Mouse (Mus musculus): ENCODE data around the gene Slc29a4. TPM values are rescaled to one million over a fixed set of nuclear protein-coding genes. Genes with fewer than 3 reads are reported as not detected.

Gene Slc29a4
- polyA plus RNA-seq, 1 experiment from 2014 or later: 66.7 TPM

- Histone ChIP-seq H3K27ac (0 out of 2 replicates have a peak overlapping the region, but pooled peaks have one; percentile 26), H3K9me3 (no peaks in the 10 kb centered on the region), H3K4me1 (no peaks in the 10 kb centered on the region), H3K27me3 (replicated peaks) (no peaks in the 10 kb centered on the region), H3K4me2 (replicated peaks) (no peak overlapping the region), H3K9ac (no peak overlapping the region), H3K4me3 (no peak overlapping the region), H3K36me3 (peaks cover 98% of the 10 kb centered on the region)
- no peak for ATAC-seq (ENCODE audit: low FRiP score, low read depth)
- 87% methylated on average over 16 of the region's 16 CpGs for WGBS
Observed at GRCm38 (mm10) chr5:142761326-142761983, 69.1 kb downstream of the Slc29a4 start.

DNA sequence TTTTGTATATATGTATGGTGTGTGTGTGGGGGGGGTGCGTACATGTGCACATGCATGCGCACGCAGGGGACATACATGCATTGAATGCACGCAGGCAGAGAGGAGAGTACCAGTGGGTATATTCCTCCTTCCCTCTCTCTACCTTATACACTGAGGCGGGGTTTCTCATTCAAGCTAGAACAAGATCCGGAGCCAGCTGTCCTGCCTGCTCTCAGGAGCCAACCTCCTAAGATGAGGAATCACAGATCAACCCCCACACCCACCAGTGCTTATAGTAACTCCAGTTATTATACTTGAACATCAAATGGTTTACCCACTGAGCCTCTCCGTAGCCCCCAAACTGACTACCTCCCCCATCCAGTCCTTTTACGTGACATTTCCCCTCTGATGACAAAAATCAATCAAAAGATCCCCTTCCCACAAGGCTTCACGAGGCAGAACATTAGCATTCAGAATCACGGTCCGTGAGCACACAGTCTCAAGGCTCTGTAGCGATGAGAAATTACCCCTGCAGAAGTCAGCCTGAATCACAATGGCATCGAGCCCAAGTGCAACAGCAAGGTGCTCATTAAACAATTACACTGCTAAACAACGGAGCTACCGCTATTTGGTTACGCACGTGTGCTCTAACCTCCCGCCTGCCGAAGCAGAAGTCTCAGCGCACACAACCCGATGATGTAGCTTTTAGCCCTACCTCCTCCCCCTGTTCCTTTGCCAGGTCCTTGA, 69.9 kb downstream of the Slc29a4 start:
- Histone ChIP-seq H3K9ac (no peak overlapping the region), H3K4me1 (no peaks in the 10 kb centered on the region), H3K4me2 (replicated peaks) (no peak overlapping the region), H3K36me3 (peaks cover 98% of the 10 kb centered on the region), H3K27ac (0 out of 2 replicates have a peak overlapping the region, but pooled peaks have one; percentile 26), H3K4me3 (no peak overlapping the region), H3K9me3 (no peaks in the 10 kb centered on the region), H3K27me3 (replicated peaks) (no peaks in the 10 kb centered on the region)
- 77% methylated on average over 21 of the region's 21 CpGs for WGBS
- no peak for ATAC-seq (ENCODE audit: low FRiP score, low read depth)

- Histone ChIP-seq H3K4me2 (replicated peaks) (no peak overlapping the region), H3K9ac (no peak overlapping the region), H3K36me3 (peaks cover 82% of the 10 kb centered on the region), H3K9me3 (no peaks in the 10 kb centered on the region), H3K4me1 (peaks cover 9% of the 10 kb centered on the region; the same call in 1 of the 2 replicates), H3K4me3 (no peak overlapping the region), H3K27me3 (replicated peaks) (no peaks in the 10 kb centered on the region), H3K27ac (no peak overlapping the region)
- no peak for ATAC-seq (ENCODE audit: low FRiP score, low read depth)
- 52% methylated on average over 11 of the region's 11 CpGs for WGBS
Observed at GRCm38 (mm10) chr5:142764306-142764705, 72.0 kb downstream of the Slc29a4 start.

DNA sequence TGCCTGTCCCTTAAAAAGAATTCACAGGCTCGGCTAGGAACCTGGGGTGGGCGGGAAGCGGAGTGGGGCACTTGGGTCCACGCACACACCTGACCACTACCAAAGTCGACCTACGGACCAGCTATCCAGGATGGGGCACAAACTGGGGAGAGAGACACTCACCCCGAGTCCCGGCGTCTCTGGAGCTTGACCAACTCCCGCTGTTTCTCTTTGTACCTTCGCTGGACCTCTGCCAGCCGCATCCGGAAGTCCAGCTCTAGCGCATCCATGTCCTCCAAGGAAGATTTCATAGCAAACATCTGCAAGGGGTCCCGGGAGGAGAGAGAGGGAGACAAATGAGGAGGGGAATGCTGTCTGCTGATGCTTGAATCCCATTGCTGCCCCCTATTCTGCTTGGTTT, 72.6 kb downstream of the Slc29a4 start:
- no peak overlapping the region for H3K4me3 ChIP-seq
- peaks cover 81% of the 10 kb centered on the region for H3K36me3 ChIP-seq
- H3K4me2 ChIP-seq (replicated peaks): no peak overlapping the region
- H3K4me1 ChIP-seq: peaks cover 11% of the 10 kb centered on the region; the same call in 1 of the 2 replicates
- no peak overlapping the region for H3K27ac ChIP-seq
- 87% methylated on average over 15 of the region's 15 CpGs for WGBS
- no peaks in the 10 kb centered on the region for H3K9me3 ChIP-seq
- no peaks in the 10 kb centered on the region for H3K27me3 ChIP-seq (replicated peaks)
- no peak overlapping the region for H3K9ac ChIP-seq
- ATAC-seq (ENCODE audit: low FRiP score, low read depth): no peak

- peaks cover 11% of the 10 kb centered on the region; the same call in 1 of the 2 replicates for H3K4me1 ChIP-seq
- 88% methylated on average over 3 of the region's 3 CpGs for WGBS
Observed at GRCm38 (mm10) chr5:142766708-142767107, 74.4 kb downstream of the Slc29a4 start.

GRCm38 (mm10) chr5:142767937-142768336, 75.6 kb downstream of the Slc29a4 start:
- no peak overlapping the region; the same call in 1 of the 2 replicates for H3K27ac ChIP-seq
- no peak overlapping the region for H3K4me3 ChIP-seq
- H3K9me3 ChIP-seq: no peaks in the 10 kb centered on the region
- peaks cover 11% of the 10 kb centered on the region; the same call in 1 of the 2 replicates for H3K4me1 ChIP-seq
- 18% methylated on average over 7 of the region's 7 CpGs for WGBS
- no peak overlapping the region for H3K4me2 ChIP-seq (replicated peaks)
- ATAC-seq (ENCODE audit: low FRiP score, low read depth): peak; percentile 38; the same call in 1 of the 2 replicates
- H3K27me3 ChIP-seq (replicated peaks): no peaks in the 10 kb centered on the region
- peaks cover 77% of the 10 kb centered on the region for H3K36me3 ChIP-seq
- no peak overlapping the region for H3K9ac ChIP-seq

More at GRCm38 (mm10) chr5:142766708-142767107, 74.4 kb downstream of the Slc29a4 start:
- no peak for ATAC-seq (ENCODE audit: low FRiP score, low read depth)
- no peak overlapping the region for H3K4me3 ChIP-seq
- H3K27me3 ChIP-seq (replicated peaks): no peaks in the 10 kb centered on the region
- no peak overlapping the region for H3K9ac ChIP-seq
- H3K9me3 ChIP-seq: no peaks in the 10 kb centered on the region
- H3K36me3 ChIP-seq: peaks cover 79% of the 10 kb centered on the region
- H3K27ac ChIP-seq: no peak overlapping the region
- H3K4me2 ChIP-seq (replicated peaks): no peak overlapping the region

DNA sequence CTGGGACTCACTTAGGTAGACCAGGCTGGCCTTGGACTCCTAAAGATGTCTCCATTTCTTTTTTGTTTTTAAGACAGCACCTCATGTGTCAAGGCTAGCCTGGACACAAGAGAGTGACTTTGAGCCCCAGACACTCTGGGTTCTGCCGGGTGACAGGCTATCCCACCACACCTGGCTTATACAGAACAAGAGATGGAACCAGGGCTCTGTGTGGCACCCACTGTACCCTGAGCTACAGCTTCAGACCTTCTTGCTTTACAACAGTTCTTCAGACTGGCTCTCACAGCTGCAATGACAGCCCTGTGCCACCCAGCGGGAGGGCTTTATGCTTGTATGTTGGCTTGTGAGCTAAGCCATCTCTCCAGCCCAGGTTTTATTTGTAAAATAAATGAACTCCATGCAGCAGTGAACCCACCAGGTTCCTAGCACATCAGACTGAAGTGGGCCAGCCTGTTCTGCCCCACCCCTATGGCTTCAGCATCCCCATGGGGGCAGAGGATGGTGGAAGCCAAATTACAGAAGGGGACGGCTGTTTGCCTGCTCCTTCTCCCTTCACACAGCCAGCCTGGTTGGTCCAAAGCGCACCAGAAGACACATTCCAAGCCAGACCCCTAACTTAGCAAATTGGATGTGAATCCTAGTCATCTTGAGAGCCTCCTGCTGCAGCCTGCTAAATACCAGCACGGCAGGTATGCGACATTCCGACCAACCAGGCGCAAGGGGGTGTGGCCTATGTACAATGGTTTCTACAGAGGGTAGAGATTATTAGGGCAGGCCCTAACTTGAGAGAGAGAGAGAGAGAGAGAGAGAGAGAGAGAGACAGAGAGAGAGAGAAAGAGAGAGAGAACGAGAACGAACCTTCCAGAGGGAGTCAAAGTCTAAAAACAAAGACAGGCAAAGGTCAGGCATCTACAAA, 76.3 kb downstream of the Slc29a4 start:
- H3K4me2 ChIP-seq (replicated peaks): no peak overlapping the region
- no peaks in the 10 kb centered on the region for H3K27me3 ChIP-seq (replicated peaks)
- peak overlapping the region; percentile 50 for H3K27ac ChIP-seq
- no peak for ATAC-seq (ENCODE audit: low FRiP score, low read depth)
- H3K4me3 ChIP-seq: no peak overlapping the region
- no peaks in the 10 kb centered on the region for H3K9me3 ChIP-seq
- H3K36me3 ChIP-seq: peaks cover 78% of the 10 kb centered on the region
- WGBS: 36% methylated on average over 10 of the region's 10 CpGs
- H3K9ac ChIP-seq: no peak overlapping the region
- H3K4me1 ChIP-seq: peaks cover 11% of the 10 kb centered on the region; the same call in 1 of the 2 replicates

DNA sequence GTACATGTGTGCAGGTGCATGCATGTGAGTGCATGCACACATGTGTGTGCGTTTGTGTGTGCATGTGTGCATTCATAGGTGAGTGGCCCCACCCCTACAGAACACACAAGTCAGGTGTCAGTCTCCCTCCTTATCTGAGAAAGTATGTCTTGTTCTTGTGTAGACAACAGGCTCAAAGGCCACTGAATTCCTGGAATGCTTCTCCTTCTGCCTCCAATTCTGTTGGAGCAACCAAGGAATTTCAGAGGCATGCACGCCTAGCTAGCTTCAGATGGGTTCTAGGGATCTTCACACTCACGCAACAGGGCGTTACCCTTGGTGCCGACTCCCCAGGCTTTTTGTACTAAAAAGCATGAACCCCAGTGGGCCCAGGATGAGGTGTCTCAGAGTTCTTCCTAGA, 77.3 kb downstream of the Slc29a4 start:
- no peak overlapping the region for H3K27ac ChIP-seq
- no peaks in the 10 kb centered on the region for H3K9me3 ChIP-seq

DNA sequence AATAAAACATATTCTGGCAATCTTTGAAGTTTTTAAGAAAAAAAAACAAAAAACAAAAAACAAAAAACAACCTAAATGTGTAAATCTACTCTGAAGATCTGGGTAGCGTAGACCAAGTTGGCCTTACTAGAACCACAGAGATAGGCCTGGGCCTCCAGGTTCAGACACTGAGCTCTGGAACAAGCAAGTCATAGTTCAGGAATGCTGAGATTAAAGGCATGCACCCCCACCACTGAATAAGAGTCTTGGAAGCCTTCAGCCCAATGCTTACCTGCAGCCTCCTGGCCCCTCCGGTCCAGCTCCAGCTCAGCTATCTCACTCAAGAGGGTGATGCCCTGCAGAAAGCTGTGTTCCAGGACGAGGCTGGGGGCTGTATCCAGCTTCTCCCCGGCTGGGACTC, 78.7 kb downstream of the Slc29a4 start:
- ATAC-seq (ENCODE audit: low FRiP score, low read depth): no peak
- H3K4me2 ChIP-seq (replicated peaks): no peak overlapping the region
- no peaks in the 10 kb centered on the region for H3K9me3 ChIP-seq
- H3K9ac ChIP-seq: no peak overlapping the region
- peaks cover 78% of the 10 kb centered on the region for H3K36me3 ChIP-seq
- WGBS: 94% methylated on average over 4 of the region's 4 CpGs
- no peak overlapping the region for H3K27ac ChIP-seq
- H3K4me1 ChIP-seq: peaks cover 11% of the 10 kb centered on the region; the same call in 1 of the 2 replicates
- H3K27me3 ChIP-seq (replicated peaks): no peaks in the 10 kb centered on the region
- H3K4me3 ChIP-seq: no peak overlapping the region

More for the DNA sequence above, 77.3 kb downstream of the Slc29a4 start:
- no peak overlapping the region for H3K9ac ChIP-seq
- H3K27me3 ChIP-seq (replicated peaks): no peaks in the 10 kb centered on the region
- H3K4me1 ChIP-seq: peaks cover 11% of the 10 kb centered on the region; the same call in 1 of the 2 replicates
- no peak overlapping the region for H3K4me3 ChIP-seq
- 80% methylated on average over 5 of the region's 5 CpGs for WGBS
- H3K4me2 ChIP-seq (replicated peaks): no peak overlapping the region
- ATAC-seq (ENCODE audit: low FRiP score, low read depth): no peak
- peaks cover 78% of the 10 kb centered on the region for H3K36me3 ChIP-seq

DNA sequence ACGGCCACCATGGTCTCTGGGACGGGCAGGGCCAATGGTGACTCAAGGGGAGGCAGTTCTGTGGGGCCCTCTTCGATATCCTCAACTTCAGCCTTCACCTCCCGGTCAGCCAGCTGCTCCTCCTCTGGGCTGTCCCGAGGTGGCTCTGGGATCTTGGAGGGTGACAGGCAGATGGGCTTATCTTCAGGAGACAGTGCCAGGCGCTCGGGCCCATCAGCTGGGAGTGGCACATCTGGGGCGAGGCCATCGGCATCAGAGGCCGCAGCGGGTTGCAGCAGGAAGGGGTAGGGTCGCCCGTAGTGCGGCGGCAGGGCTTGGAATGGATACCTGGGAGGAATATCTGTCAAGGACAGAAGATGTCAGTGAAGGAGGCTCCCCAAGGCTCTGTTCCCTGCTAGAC, 79.7 kb downstream of the Slc29a4 start:
- 93% methylated on average over 15 of the region's 15 CpGs for WGBS
- peaks cover 78% of the 10 kb centered on the region for H3K36me3 ChIP-seq
- H3K9me3 ChIP-seq: no peaks in the 10 kb centered on the region
- H3K27me3 ChIP-seq (replicated peaks): no peaks in the 10 kb centered on the region
- peaks cover 11% of the 10 kb centered on the region; the same call in 1 of the 2 replicates for H3K4me1 ChIP-seq
- no peak overlapping the region for H3K9ac ChIP-seq
- no peak for ATAC-seq (ENCODE audit: low FRiP score, low read depth)
- H3K27ac ChIP-seq: no peak overlapping the region
- H3K4me3 ChIP-seq: no peak overlapping the region
- no peak overlapping the region for H3K4me2 ChIP-seq (replicated peaks)

Measured in neural tube, embryonic 12.5 days (tissue).